ENCODE assay signal across 9 mouse cellular contexts in genomic region chr15:85703194-85703641, GRCm38 (mm10). TPM values are rescaled to one million over a fixed set of nuclear protein-coding genes. Genes with fewer than 3 reads are reported as not detected.
A peak's percentile ranks its signal among the peaks of the same experiment; 100 is the strongest.
DNase-seq lines count a peak whose midpoint lies in the region; ATAC-seq and TF ChIP-seq lines count a peak whose summit lies in the region.
"Had no signal": no experiment of that assay in that cellular context is flagged by ENCODE, and none has a peak within 500 bp of the region (broad histone marks: within the 10 kb centered on the region; RNA-seq: fewer than 3 reads in every experiment).

No protein-coding gene starts in this region.

- no peak overlapping the region for H3K27ac ChIP-seq in intestine, postnatal 0 days (ENCODE audit: low read depth, low read length)
- H3K27ac ChIP-seq: limb, embryonic 12.5 days had no signal

- ATAC-seq in intestine, postnatal 0 days: no peak

- H3K4me3 ChIP-seq in intestine, postnatal 0 days (ENCODE audit: low read depth, low read length): no peak overlapping the region
- H3K4me3 ChIP-seq: limb, embryonic 12.5 days had no signal

- 76% methylated on average over 10 of the region's 11 CpGs for WGBS in intestine, postnatal 0 days

- H3K9me3 ChIP-seq in intestine, postnatal 0 days (ENCODE audit: control insufficient read depth): no peaks in the 10 kb centered on the region
- H3K9me3 ChIP-seq: limb, embryonic 12.5 days had no signal

- no peak overlapping the region for H3K9ac ChIP-seq in intestine, postnatal 0 days (ENCODE audit: low read depth, low read length)
- H3K9ac ChIP-seq: limb, embryonic 12.5 days had no signal

- peaks cover 67% of the 10 kb centered on the region for H3K36me3 ChIP-seq in intestine, postnatal 0 days (ENCODE audit: control insufficient read depth, insufficient read depth)

- DNase-seq in layer of hippocampus, adult 9-11 months: peak; percentile 44
- no peak for DNase-seq in layer of hippocampus, adult 8-10 months (ENCODE audit: low spot score in 2 of 2)
- DNase-seq in adrenal gland, postnatal 14 days: peak; percentile 89
- DNase-seq in cerebellum, postnatal 36 days: peak; percentile 76 to 79
- DNase-seq in kidney, postnatal 4 days: peak; percentile 63 to 76
- peak; percentile 55 for DNase-seq in testis, postnatal 14 days (ENCODE audit: low spot score)
- no peak for DNase-seq in spleen, postnatal 4 days (ENCODE audit: low spot score in 2 of 2)

- TF ChIP-seq CTCF in intestine, postnatal 0 days (IDR thresholded peaks at IDR 0.05; ENCODE audit: low read depth): no peak

- no peak overlapping the region for H3K4me2 ChIP-seq in intestine, postnatal 0 days (replicated peaks; ENCODE audit: low read depth)
- H3K4me2 ChIP-seq: limb, embryonic 12.5 days had no signal

- no peaks in the 10 kb centered on the region for H3K4me1 ChIP-seq in intestine, postnatal 0 days (replicated peaks; ENCODE audit: control insufficient read depth, insufficient read depth, low read length)

- no peaks in the 10 kb centered on the region for H3K27me3 ChIP-seq in intestine, postnatal 0 days (replicated peaks; ENCODE audit: control insufficient read depth, insufficient read depth, low read length)
- H3K27me3 ChIP-seq: limb, embryonic 12.5 days had no signal

RNA-seq across cellular contexts. Expression of gene Ppara, which starts 31.6 kb away (rescaled TPM):
- 1 to 10 TPM; 2.8 to 5.1 (median 4.2) TPM for total RNA-seq in layer of hippocampus, adult 8-10 months (2022)
- total RNA-seq in adrenal gland, postnatal 14 days (2021): 63.3 and 84.9 TPM in 2 replicates
- polyA plus RNA-seq in intestine, postnatal 0 days (2015; fragmentation: Nextera tagmentation; extraction: Ambion mirVana): 14.3 and 21.0 TPM in 2 replicates

Comparison
In these comparisons a context has a peak if more than half of its experiments do, and no peak if none do; other contexts are left out.
1. DNase-seq: peak in layer of hippocampus, adult 9-11 months (single experiment), adrenal gland, postnatal 14 days (single experiment), cerebellum, postnatal 36 days (2 of 2), kidney, postnatal 4 days (2 of 2) and testis, postnatal 14 days (single experiment); none in layer of hippocampus, adult 8-10 months (0 of 2) and spleen, postnatal 4 days (0 of 2).
2. RNA of gene Ppara, which starts 31.6 kb away (total RNA-seq): 63.3 to 84.9 TPM in adrenal gland, postnatal 14 days; 2.8 to 5.1 TPM in layer of hippocampus, adult 8-10 months; every median in the first group is over 10 times any median in the second.